Mouse (Mus musculus) lung, adult 2 months (tissue): Measurements from ENCODE around the gene Spg11. TPM values are rescaled to one million over a fixed set of nuclear protein-coding genes. Genes with fewer than 3 reads are reported as not detected.

Experiments used
- DNase-seq: peaks from one replicate; pipeline ENCODE4 v3.0.0; 2022
- H3K4me1 ChIP-seq: fragments of 200-500 bp; 2 replicates; pipeline ENCODE4 v1.6.1; 2011; ENCODE audit warnings: low read length; ENCODE audit not compliant: control insufficient read depth, insufficient read depth
- H3K4me3 ChIP-seq: fragments of 200-500 bp; replicated peaks from 2 replicates; pipeline ENCODE3; 2011; ENCODE audit warnings: low read depth, mild to moderate bottlenecking, control low read depth, low read length; ENCODE audit errors: extremely low read depth
- CTCF ChIP-seq: fragments of 200-500 bp; IDR thresholded peaks from 2 replicates; pipeline ENCODE4 v1.5.1; 2011; ENCODE audit warnings: mild to moderate bottlenecking, low read length, control low read depth; ENCODE audit not compliant: insufficient read depth
- POLR2A ChIP-seq: fragments of 200-500 bp; IDR thresholded peaks from 2 replicates; pipeline ENCODE4 v1.6.1; 2011; ENCODE audit warnings: low read depth, mild to moderate bottlenecking, control low read depth, low read length, borderline replicate concordance; ENCODE audit errors: extremely low read depth
- WGBS: fragments of 180-500 bp; shearing (Covaris S2); methylation state at CpG from one replicate; pipeline ENCODE4 v1.1.7; 2018; 5-methylcytosine and 5-hydroxymethylcytosine counted together
- polyA plus RNA-seq: library from polyadenylated mRNA; depleted of rRNA; stranded (reverse); fragments of >200 nt; gene quantifications from 2 replicates; pipeline ENCODE4 v1.2.3, GENCODE M21; 2012

Spg11 gene
- polyA plus RNA-seq, 1 experiment: 9.2 TPM

- Histone ChIP-seq H3K4me3 (peak within 1 kb of the TSS; percentile 81), H3K4me1 (peaks cover 10% of the 10 kb centered on the region)
- TF ChIP-seq POLR2A: peak; percentile 100
- no peak for TF ChIP-seq CTCF
- under 1% methylated on average over 40 of the region's 40 CpGs for WGBS
- DNase-seq: peak; percentile 95
These were observed 29.5 kb upstream of the Spg11 start, which contains the start of gene B2m for GRCm38 (mm10) chr2:122147508-122148241. Gene B2m (plus strand): TSS chr2:122147686.

- no peak for TF ChIP-seq CTCF
- TF ChIP-seq POLR2A: no peak
- Histone ChIP-seq H3K4me3 (no peak overlapping the region), H3K4me1 (peaks cover 10% of the 10 kb centered on the region)
- 58% methylated on average over 6 of the region's 6 CpGs for WGBS
- DNase-seq: no peak
These were observed 28.5 kb upstream of the Spg11 start for GRCm38 (mm10) chr2:122146687-122147086.

GRCm38 (mm10) chr2:122145756-122146155 lies 27.6 kb upstream of the Spg11 start:
- no peak for DNase-seq

GRCm38 (mm10) chr2:122143111-122143510 lies 24.9 kb upstream of the Spg11 start:
- TF ChIP-seq POLR2A (no peak), CTCF (no peak)
- Histone ChIP-seq H3K4me1 (peaks cover 3% of the 10 kb centered on the region; the same call in 1 of the 2 replicates), H3K4me3 (no peak overlapping the region)
- WGBS: 86% methylated on average over 3 of the region's 3 CpGs
- DNase-seq: no peak

More at GRCm38 (mm10) chr2:122145756-122146155, 27.6 kb upstream of the Spg11 start:
- Histone ChIP-seq H3K4me1 (peaks cover 5% of the 10 kb centered on the region; the same call in 1 of the 2 replicates), H3K4me3 (no peak overlapping the region)
- TF ChIP-seq CTCF (no peak), POLR2A (no peak)
- 39% methylated on average over 4 of the region's 4 CpGs for WGBS

- TF ChIP-seq POLR2A (no peak), CTCF (peak; percentile 23; the same call in 1 of the 2 replicates)
- no peak overlapping the region for H3K4me3 ChIP-seq
- no peaks in the 10 kb centered on the region for H3K4me1 ChIP-seq
- WGBS: 66% methylated on average over 5 of the region's 5 CpGs
- no peak for DNase-seq
These were observed 23.3 kb upstream of the Spg11 start for GRCm38 (mm10) chr2:122141332-122141967.

DNA sequence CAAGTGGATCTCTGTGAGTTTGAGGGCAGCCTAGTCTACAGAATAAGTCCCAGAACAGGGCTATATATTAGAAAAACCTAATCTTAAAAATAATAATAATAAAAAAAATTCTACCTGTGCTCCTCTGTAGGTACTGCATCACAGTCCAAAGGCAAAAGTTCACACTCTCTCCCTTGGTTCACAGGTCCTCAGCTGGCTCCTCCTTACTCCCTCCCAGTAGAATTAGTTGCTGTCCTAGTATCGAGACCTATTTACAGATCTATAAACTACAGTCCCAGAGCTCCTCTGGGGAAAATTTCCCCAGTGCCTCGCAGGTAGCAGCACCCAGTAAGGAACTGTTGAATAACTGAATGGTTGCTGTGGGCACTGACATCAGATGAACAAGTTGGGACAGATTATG lies 22.6 kb upstream of the Spg11 start:
- no peak for TF ChIP-seq CTCF
- no peak for TF ChIP-seq POLR2A
- no peaks in the 10 kb centered on the region for H3K4me1 ChIP-seq
- DNase-seq: no peak
- H3K4me3 ChIP-seq: no peak overlapping the region
- 67% methylated on average over 2 of the region's 2 CpGs for WGBS

- no peak overlapping the region for H3K4me3 ChIP-seq
- no peak for DNase-seq
- WGBS: 41% methylated on average over 5 of the region's 5 CpGs
- H3K4me1 ChIP-seq: no peaks in the 10 kb centered on the region
- TF ChIP-seq CTCF (no peak), POLR2A (no peak)
These were observed 19.8 kb upstream of the Spg11 start for GRCm38 (mm10) chr2:122137839-122138465.

- H3K4me1 ChIP-seq: no peaks in the 10 kb centered on the region
- no peak for DNase-seq
- TF ChIP-seq POLR2A (no peak), CTCF (no peak)
- 77% methylated on average over 2 of the region's 2 CpGs for WGBS
- no peak overlapping the region for H3K4me3 ChIP-seq
These were observed 14.4 kb upstream of the Spg11 start for GRCm38 (mm10) chr2:122132618-122133017.

DNA sequence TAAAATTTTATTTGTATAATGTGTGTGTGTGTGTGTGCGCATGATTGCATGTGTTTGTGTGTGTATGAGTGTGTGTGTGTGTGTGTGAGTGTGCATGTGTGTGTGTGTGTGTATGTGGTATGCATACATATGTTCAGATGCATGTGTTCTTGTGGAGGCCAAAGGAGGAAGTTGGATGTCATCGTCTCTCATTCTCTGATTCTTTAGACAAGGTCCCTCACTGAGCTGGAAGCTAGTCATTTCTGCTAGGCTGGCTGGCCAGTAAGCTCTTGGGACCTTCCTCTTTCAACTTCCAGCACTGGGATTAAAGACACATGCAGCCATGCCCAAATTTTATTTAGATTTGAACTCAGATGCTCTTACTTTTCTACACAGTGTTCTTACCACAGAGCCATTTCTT lies 13.9 kb upstream of the Spg11 start:
- Histone ChIP-seq H3K4me3 (no peak overlapping the region), H3K4me1 (no peaks in the 10 kb centered on the region; the same call in 1 of the 2 replicates)
- 85% methylated on average over 2 of the region's 2 CpGs for WGBS
- TF ChIP-seq CTCF (no peak), POLR2A (no peak)
- no peak for DNase-seq

DNA sequence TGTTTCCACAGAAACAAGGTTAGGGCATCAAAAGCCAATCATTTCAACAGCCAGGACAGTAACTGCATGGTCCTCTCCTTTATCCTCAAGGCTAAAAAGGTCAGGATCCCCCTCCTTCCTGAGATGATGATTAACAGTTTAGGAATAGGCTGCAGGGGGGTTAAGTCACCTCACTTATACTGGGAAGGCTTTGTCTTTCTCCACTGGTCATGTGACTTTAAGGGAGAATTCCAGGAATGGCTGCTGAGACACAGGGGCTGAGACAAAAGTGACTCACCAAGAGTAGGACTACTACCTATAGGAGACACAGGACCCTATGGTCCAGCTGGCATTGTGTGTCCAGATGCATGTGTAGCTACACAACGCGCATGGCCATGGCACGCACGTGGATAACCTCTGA lies 9.4 kb upstream of the Spg11 start:
- Histone ChIP-seq H3K4me1 (no peaks in the 10 kb centered on the region; the same call in 1 of the 2 replicates), H3K4me3 (no peak overlapping the region)
- WGBS: 82% methylated on average over 4 of the region's 4 CpGs
- DNase-seq: no peak
- no peak for TF ChIP-seq POLR2A
- TF ChIP-seq CTCF: no peak
